Mouse (Mus musculus) T-cell, adult 2 months (primary cell): ENCODE measurements around the gene Klc1.

ENCODE experiments used
- DNase-seq: peaks from one replicate; pipeline ENCODE4 v3.0.0; 2022; ENCODE audit warnings: low spot score

Klc1 gene

DNA sequence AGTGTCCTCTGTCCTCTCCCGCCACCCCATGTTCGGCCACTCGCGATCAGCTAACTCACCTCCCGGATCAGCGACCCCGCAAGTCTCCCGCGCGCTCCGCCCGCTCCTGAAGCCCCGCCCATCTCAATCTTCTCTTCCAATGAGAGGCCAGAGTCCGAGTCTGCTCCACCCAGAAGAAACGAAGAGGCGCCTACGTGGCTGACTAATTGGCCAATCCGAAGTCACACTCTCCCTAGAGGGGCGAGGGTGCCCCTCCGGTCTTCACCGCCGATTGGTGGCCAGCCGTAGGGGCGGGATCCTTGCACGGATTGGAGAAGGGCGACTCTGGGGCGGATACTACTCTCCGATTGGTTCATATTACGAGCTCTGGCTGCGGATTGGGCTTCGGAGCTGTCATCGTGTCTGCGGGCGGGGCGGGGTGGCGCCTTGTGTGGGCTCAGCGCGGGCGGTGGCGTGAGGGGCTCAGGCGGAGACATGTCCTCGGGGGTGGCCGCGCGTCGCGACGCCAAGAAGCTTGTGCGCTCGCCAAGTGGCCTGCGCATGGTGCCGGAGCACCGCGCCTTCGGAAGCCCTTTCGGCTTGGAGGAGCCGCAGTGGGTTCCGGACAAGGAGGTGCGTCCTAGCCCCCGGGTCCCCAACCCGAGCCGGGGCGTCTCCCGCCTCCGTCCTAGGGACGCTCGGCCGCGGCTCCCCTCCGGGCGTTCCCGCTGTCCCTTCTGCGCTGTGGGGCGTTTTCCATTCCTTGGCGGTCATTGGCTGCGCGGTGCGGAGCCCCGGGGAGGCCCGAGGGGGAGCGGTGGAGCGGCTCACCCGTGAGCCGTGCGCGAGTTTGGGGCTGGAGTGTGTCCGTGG is 55.3 kb downstream of the Klc1 start, which contains the start of the genes Xrcc3 and Zfyve21:
Gene Xrcc3, minus strand, starts transcription at position 108 of the 852 bp plus-strand sequence.
Gene Zfyve21, plus strand, starts transcription at position 405 of the 852 bp plus-strand sequence.
- peak; percentile 99 for DNase-seq

DNA sequence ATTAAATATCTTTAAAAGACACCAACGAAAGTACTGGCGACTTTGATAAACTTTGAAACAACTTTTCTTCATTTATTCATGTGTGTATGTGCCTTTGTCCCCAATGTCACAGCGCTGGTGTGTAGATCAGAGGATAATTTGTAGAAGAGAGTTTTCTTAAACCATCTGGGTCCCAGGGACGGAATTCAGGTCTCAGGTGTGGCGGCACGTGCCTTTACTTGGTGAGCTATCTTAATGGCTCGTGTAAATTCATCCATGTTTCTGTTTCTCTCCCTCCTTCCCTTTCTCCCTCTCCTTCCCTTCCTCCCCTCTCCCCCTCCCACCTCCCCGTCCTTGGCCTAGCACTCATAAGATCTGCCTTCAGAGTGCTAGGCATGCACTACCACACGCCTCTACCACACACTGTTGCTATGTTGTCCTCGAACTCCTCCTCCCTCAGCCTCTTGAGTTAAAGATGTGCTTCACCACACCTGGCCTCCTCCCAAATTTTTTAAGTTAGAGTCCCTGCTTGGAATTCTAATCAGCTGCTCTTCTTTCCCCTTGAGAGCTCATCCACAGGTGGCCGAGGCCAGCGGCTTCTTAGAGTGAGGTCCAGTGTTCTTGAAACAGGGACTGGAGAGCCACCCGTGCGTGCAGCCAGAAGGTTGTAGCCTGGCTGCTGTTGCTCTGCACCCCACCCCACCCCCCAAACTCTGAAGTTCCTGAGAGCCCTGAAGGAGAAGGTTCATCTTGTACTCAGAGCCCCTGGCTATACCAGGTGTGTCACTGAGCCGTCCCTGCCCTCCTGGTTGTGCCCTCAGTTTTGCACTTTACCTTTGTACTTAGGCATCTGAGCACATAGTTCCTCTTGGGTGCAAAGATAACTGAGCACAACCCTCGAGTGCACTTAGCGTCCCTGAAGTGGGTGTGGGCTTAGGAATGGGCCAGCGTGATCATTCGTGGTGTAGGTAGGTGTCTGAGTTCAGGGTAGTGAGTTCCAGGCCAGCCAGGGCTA is 56.4 kb downstream of the Klc1 start:
- no peak for DNase-seq

DNA sequence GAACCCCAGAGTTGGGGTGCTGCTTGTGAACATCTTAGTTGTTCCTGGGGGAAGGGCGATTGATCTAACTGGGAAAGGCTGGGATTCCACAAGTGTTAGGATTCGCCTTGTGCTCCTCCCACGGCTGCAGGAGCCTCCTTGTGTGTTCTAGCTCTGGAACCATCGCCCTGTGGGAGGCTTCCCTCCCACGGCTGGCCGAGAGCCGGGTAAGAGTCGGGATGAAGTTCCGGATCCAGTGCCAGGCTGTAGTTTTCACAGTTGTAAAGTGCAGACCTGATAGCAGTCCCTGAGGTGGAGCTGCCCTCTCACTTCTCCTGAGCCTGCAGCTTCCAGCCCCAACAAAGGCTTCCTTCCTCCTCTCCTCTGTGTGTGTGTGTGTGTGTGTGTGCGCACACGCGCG is 57.9 kb downstream of the Klc1 start:
- no peak for DNase-seq

DNA sequence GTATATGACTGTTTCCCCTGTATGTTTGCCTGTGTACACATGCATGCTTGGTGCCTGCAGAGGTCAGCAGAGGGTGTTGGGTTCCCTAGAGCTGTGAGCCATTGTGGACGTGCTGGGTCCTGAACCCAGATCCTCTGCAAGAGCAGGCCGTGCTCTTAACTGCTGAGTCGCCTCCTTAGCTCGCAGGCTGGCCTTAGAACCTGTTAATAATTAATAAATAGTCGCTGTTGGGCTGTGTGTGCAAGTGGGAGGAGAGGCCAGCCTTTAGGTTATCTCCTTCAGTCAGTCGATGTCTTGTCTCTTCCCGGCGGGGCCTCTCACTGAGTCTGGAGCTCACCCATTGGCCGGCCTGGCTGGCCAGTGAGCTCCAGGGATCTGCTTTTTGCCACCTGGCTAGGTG is 58.3 kb downstream of the Klc1 start:
- DNase-seq = no peak

DNA sequence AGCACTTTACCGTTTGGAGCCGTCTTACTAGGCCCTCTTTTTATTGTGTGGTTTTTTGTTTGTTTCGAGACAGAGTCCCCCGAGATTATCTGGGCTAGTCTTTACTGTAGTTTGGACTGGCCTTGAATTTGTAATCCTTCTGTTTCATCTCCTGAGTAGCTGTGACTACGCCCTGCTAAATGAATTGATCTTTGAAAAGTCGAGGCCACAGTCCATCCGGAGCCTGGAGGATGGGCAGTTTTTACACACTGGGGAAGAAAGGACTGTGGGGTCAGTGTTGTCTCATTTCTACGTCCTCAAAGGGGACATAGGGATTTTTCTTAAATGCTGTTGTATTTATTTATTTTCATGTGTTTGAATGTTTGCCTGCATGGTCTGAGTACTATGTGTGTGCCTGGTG is 59.3 kb downstream of the Klc1 start:
- no peak for DNase-seq

DNA sequence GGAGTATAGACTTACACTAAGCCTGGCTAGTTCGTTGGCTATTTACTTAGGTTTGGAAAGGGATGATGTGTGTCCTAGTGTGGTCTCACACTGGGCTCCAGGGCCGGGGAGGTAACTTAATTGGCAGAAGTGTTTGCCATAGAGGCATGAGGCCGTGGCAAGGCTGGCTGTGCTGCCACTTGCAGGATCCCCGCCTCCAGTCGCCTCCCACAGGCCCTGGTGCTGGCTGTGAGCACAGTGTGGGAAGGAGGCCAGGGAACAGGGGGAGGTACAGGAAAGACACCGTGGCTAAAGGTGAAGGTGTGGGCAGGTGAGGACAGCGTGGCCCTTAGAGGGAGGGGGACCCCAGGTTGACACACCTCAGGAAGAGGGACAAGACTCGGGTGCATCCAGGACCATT is 61.3 kb downstream of the Klc1 start:
- no peak for DNase-seq

DNA sequence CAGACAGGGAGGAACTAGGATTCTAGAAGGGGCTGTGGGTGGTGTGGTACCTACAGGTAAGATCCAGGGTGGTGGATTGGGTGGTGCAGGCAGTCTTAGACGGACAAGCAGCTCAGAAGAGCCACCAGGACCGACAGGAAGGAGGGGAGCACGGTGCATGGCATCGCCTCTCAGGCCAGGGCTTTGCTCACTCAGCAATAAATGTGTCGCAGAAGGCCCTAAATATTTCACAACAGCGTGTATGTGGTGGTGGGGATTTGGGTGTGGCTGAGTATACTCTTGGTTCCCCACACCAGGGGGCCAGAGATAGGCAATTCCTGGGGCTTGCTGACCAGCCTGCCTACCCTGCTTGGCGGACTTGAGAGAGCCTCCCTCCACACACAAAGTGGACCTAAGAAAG is 62.1 kb downstream of the Klc1 start:
- no peak for DNase-seq

DNA sequence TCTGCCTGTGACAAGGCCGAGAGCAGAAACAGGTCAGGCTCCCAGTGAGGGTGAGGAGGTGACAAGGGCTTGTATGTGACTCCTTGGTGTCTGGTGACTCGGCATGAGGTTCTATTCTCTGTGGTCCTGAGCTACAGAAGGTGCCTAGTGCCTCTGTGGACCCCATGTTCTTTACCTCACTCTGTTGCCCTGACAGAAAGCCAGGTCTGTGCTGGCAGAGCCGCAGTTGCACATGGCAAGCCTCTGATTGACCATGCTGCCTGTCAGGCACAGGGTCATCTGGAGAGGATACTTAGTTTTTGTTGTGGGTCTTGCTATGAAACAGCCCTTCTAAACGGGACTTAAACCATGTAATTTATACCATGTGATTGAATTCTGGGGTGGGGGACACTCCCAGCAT is 63.3 kb downstream of the Klc1 start:
- DNase-seq = no peak

DNA sequence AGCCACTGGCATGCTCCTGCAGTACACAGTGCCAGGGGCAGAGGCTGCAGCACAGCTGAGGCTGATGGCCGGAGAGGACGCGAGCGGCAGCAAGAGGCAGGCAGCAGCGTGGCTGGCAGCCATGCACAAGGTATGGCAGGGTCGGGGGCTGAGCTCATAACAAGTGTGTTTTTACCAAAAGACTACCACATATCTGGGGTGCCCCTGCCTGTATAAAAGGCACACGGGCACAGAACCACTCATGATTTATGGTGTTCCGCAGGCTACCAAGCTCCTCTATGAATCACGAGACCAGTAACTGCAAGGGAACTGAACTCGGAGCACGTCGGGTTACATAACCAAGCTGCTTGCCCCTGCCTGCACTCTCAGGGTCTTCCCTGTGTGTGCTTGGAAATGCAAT is 68.9 kb downstream of the Klc1 start:
- no peak for DNase-seq

DNA sequence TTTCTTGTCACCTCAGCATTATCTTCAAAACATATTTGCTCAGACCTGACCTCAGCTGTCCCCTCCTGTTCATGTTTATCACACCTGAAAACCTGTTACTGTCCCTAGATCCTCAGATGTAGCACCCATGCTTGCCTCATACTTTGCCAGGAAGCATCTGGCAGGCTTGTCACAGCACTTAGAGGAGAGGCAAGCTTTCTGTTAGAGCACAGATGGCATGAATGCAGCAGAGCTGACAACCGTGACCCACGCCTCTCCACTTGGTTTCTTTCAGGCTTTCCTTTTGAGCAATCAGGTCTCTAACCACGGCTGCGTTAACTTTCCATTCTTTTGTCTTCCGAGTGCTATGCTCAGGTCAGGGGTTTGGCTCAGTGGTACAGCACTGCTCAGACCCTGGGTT is 70.8 kb downstream of the Klc1 start:
- no peak for DNase-seq

DNA sequence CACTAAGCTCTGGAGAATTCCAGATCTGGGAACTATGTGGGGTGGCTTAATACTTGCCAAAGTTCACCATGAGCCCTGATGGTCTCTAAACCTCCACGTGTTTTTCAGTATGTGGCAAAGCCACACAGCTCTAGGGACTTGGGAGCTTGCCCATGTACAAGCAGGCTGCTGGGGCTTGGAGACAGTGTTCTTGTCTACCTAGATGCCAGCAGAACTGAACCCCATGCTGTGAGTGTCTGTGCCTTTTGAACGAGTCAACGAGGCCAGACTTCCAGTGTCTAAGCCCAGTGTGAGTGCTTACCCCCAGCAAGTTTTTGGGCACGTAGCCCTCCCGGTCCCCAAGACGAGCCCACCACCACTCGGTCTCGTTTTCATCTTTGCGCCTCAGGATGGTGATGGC is 71.3 kb downstream of the Klc1 start:
- DNase-seq = no peak

DNA sequence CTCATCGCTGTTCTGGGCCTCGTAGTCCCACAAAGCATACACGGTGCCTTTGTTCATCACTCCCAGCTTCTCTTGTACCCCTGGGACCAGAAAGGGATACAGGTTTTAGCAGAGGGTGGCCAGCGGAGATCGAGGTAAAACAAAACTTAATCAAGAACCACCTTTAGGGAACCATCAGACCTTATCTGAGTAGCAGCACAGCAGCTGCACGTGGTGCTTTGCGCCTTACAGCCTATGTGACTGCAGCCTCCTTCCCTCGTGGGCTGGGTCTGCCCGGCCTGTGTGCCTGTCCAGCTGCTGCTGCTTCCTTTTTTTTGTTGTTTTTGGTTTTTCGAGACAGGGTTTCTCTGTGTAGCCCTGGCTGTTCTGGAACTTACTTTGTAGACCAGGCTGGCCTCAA is 71.7 kb downstream of the Klc1 start:
- no peak for DNase-seq

DNA sequence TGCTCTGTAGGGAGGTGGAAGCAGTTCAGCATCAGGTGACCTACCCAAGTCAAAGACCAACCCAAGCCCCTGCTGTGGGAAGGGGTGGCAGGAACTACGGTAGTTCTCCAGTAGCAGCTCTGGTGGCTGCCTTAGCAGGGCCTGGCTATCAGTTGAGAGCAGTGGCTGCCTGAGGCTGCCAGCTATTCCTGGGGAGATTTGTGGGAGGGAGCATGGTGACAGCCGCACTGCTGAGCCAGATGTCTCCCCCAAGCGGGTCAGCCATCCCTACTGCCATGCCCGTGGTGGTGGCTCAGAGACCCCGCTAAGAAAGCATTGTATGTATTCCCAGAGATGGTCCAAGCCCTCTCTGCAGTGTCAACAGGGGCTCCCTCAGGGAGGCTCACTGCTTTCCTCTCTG is 74.0 kb downstream of the Klc1 start:
- no peak for DNase-seq

DNA sequence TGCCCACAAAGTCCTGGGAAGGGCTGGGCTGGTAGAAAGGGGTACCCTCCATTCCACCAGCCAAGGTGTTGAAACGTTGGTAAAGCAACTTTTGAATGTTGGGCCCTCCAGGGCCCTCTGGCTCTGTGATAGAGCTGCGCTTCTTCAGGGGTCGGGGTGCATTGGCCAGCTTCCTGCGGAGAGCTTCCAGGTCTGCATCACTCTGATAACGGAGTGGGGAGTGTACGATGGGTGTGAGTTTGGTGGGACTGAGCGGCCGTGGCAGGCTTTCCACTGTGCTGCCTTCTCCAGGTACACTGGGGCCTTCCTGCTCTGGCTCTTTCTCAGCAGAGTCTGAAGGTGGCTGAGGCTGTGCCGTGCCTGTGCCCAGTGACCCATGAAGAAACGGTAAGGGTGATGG is 74.8 kb downstream of the Klc1 start:
- DNase-seq = no peak

DNA sequence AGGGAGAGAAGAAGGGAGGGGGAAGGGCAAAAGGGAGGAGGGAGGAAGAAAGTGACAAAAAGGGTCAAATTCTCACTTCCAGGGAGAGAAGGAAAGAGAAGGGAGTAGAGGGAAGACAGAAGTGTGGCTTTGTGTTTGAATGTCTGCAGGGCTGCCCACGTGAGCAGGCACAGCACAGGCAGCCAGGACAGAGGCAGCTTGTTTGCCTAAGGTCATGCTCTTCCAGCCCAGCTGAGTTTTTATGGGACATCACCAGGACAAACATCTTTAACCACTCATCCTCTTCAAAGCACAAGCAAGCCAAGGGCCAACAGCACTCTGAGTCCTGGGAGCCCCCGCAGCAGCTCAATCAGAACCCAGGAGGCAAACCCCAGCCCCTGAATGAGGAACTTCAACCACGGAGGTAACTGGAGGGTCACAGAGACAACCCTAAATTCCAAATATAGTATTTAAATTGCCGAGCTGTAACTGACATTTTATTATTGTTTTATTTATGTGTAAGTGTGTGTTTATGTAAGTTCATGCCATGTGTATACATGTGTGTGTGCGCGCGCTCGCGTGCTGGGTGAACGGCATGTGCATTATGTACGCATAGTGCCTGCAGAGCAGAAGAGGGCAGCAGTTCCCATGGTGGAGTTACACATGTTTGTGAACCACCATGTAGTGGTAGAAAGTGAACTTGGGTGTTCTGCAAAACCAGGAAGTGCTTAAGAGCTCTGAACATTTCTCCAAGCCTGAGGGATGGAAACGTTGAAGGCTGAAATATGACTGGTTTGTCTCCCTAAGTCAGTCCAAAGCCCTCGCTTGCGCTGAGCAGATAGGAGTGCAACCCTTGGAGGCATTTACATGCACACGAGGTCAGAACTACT is 84.2 kb downstream of the Klc1 start:
- no peak for DNase-seq

DNA sequence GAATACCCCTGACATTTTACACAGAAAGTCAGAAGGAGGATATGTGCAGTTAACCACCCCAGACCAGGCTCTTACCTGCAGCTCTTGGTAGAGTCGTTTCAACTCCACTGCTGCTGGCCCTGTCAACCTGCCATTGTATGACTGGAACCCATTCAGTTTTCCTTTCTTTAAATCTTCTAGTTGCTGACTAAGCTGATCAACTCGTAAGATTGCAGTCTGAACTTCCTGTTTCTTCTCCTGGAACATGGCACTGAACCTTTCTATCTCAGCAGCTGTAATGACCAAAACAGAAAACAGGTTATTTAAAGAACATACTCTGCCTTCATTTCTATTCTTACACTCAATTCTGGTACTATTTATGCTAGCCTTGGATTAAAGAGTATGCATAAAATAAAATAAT is 84.8 kb downstream of the Klc1 start:
- no peak for DNase-seq

DNA sequence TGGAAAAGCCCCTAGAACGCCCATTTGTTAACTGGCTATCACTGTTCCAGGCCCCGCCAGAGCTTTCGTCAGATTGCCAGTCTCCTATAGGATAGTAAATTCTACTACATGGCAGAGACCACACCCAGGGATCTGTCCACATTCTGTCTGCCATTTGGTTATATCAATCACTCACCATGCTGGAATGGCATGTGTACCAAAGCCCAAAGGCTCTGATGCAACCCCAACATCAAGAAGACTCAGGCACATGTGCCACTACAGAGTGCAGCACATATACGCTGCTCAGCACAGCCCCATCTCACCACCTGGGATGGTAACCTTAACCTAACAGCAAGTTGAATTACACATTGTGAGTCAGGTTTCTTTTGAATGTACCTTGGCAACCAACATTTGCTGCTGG is 87.3 kb downstream of the Klc1 start:
- no peak for DNase-seq

DNA sequence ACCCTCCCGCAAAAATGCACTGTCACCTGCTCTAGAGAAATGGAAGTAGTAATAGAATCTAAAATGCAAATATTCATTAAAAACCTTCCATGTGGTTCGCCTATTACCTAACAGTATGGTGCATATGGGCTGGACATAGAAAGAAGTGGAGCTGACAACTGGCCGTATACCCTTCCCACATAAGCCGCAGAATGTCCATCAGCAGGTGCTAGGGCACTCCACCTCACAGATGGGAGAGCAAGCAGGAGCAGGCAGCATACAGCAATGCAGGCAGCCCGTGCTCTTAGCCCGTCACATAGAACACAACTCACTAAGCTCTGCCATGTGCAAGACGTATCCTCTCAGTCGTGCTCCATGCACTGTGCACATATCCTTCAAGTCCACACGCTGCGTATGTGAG is 88.2 kb downstream of the Klc1 start:
- no peak for DNase-seq

DNA sequence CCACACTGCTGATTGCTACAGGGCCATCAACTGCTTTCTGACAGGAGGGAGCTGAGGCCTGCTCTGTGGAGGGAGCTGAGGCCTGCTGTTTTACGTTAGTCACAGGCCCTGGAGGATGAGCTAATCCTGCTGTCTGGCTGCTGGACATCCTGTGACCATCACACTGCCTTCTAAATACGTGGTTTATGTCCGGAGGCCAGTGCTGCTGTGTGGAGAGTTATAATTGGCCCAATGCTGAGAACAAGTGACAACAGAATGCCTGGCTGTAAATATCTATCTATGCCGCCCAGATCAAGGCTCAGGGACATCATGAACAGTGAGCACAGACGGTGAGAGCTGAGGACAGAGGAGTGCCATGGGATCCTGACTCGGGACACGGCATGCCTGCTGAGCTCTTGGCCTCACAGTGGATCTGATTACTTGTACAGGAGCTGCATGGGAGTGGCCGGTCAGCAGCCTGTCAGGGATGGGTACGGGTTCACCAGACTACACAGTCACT is 89.7 kb downstream of the Klc1 start:
- no peak for DNase-seq

DNA sequence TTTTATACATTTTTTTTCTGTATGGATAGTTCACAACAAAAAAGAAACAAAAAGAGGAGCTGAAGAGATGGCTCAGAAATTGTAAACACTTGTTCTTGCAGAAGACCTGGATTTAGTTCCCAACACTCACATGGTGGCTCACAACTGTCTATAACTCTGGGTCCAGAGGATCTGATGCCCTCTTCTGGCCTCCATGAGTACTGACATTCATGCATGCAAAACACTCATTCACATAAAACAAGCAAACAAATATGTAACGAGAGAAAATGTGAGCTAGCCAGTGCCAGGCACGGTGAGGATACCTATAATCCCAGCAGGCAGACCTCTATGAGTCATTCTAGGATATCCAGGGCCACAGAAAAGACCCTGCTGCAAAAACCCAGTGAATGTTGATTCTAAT is 92.6 kb downstream of the Klc1 start:
- no peak for DNase-seq

DNA sequence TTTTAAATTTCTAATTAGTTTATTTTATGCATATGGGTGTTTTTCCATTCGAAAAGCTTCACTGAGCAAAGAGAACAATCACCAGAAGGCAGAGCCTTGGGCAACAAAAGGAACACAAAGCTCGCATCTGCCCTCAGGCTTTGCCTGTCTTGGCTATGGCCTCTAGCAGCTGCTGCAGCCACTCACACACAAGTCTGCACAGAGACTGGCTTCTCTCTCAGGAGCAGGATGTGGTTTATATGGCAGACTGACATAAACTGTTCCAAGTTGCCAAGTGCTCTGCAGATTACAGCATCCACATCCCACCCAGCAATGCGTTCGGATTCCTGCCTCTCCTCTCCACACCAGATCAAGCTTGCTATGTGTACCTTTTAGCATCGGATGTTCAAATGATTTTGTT is 93.1 kb downstream of the Klc1 start:
- DNase-seq = peak; percentile 5

DNA sequence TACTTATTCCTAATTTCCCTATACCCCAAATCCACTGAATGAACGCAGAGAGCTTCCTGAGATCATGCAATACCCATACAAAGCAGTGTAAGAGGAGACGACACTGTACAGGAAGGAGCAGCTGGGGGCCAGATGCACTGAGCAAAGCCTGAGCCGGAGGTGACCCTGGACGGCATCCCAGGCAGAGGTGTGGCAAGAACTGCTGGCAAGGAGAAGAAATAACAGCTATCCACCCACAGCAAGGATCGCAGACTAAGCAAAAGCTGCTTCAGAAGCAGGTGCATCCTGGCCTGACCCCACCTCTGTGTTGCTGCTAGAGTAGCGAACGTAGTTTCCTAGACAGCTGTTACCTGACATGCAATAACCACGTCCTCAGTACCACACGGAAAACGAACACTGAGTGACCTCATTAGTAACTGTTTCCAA is 94.4 kb downstream of the Klc1 start:
- peak; percentile 7 for DNase-seq
